Mouse (Mus musculus) layer of hippocampus, adult 2 months (tissue): ENCODE data around the gene Ttbk2. TPM values are rescaled to one million over a fixed set of nuclear protein-coding genes. Genes with fewer than 3 reads are reported as not detected.

ENCODE experiments used
- DNase-seq, 2 experiments: peaks; one replicate each; pipeline ENCODE4 v3.0.0; 2022; ENCODE audit warnings: low spot score in 2 of 2
- H3K27ac ChIP-seq: fragments of 200-600 bp; 2 replicates; pipeline ENCODE4 v1.8.1; 2022
- H3K4me3 ChIP-seq: fragments of 200-600 bp; 2 replicates; pipeline ENCODE4 v1.8.1; 2022; ENCODE audit warnings: mild to moderate bottlenecking
- CTCF ChIP-seq: fragments of 200-600 bp; conservative IDR thresholded peaks from 2 replicates; pipeline ENCODE4 v1.8.1; 2022; ENCODE audit warnings: antibody characterized with exemption, mild to moderate bottlenecking, moderate library complexity
- total RNA-seq, 2 experiments: library from RNA; stranded (reverse); gene quantifications; 2 replicates each; pipeline ENCODE4 v1.2.3; 2021

Gene Ttbk2
- total RNA-seq, 2 experiments from 2014 or later: 70.6 to 71.4 TPM

GRCm38 (mm10) chr2:120697767-120698166 lies 152.6 kb downstream of the Ttbk2 start:
- H3K4me3 ChIP-seq: no peak overlapping the region
- no peak for TF ChIP-seq CTCF
- DNase-seq: no peak

More at GRCm38 (mm10) chr2:120697767-120698166, 152.6 kb downstream of the Ttbk2 start:
- H3K27ac ChIP-seq: no peak overlapping the region

Other genes starting within 250 kb of the Ttbk2 start
- gene Haus2, start 241.2 kb downstream of the Ttbk2 start, total RNA-seq: 10 to 100 TPM; 14.9 to 15.7 TPM
- 10 to 100 TPM; 34.7 to 43.4 TPM for gene Lrrc57, start 241.1 kb downstream of the Ttbk2 start, total RNA-seq
- gene Stard9, start 221.5 kb downstream of the Ttbk2 start, total RNA-seq: 1 to 10 TPM; 8.1 to 9.9 TPM
- 10 to 100 TPM; 24.0 to 38.2 TPM for gene Cdan1, start 476 bp downstream of the Ttbk2 start, total RNA-seq
- gene Ubr1, start 120.1 kb upstream of the Ttbk2 start, total RNA-seq: 10 to 100 TPM; 44.7 to 48.0 TPM
- 10 to 100 TPM; 26.2 to 26.6 TPM for gene Tmem62, start 126.4 kb upstream of the Ttbk2 start, total RNA-seq
- 10 to 100 TPM; 57.8 to 58.8 TPM for gene Ccndbp1, start 157.8 kb upstream of the Ttbk2 start, total RNA-seq
- gene Epb42, start 186.5 kb upstream of the Ttbk2 start, total RNA-seq: not detected
- not detected for gene Tgm5, start 235.2 kb upstream of the Ttbk2 start, total RNA-seq